Mouse (Mus musculus): ENCODE measurements around the gene Ap3s2.

Ap3s2 gene

GRCm38 (mm10) chr7:79920344-79920983 lies at the start of gene Ap3s2:
Gene Ap3s2, minus strand, starts transcription at chr7:79920649.
- DNase-seq = peak; percentile 87 to 92

GRCm38 (mm10) chr7:79968326-79968725 lies 47.9 kb upstream of the Ap3s2 start:
- no peak for DNase-seq

GRCm38 (mm10) chr7:79961600-79961999 lies 41.2 kb upstream of the Ap3s2 start:
- DNase-seq = no peak

GRCm38 (mm10) chr7:79956131-79956530 lies 35.7 kb upstream of the Ap3s2 start:
- no peak for DNase-seq

- DNase-seq = no peak
Observed at GRCm38 (mm10) chr7:79954890-79955289, 34.4 kb upstream of the Ap3s2 start.

GRCm38 (mm10) chr7:79951038-79951437 lies 30.6 kb upstream of the Ap3s2 start:
- no peak for DNase-seq

GRCm38 (mm10) chr7:79950236-79950635 lies 29.8 kb upstream of the Ap3s2 start:
- no peak for DNase-seq

- DNase-seq = peak; percentile 77 to 81
Observed at GRCm38 (mm10) chr7:79935511-79936205, 15.2 kb upstream of the Ap3s2 start.

- DNase-seq = peak; percentile 74 to 79
Observed at GRCm38 (mm10) chr7:79934862-79935510, 14.5 kb upstream of the Ap3s2 start, which contains the start of gene Arpin. Gene Arpin, minus strand, starts transcription at chr7:79935359.

- DNase-seq = no peak
Observed at GRCm38 (mm10) chr7:79934461-79934860, 14.0 kb upstream of the Ap3s2 start.

- DNase-seq = no peak
Observed at GRCm38 (mm10) chr7:79928516-79929052, 8.1 kb upstream of the Ap3s2 start.

- DNase-seq = peak; percentile 22 to 33
Observed at GRCm38 (mm10) chr7:79914556-79914955, 5.9 kb downstream of the Ap3s2 start.

GRCm38 (mm10) chr7:79907356-79907755 lies 13.1 kb downstream of the Ap3s2 start:
- no peak for DNase-seq

GRCm38 (mm10) chr7:79906914-79907313 lies 13.5 kb downstream of the Ap3s2 start:
- no peak for DNase-seq

GRCm38 (mm10) chr7:79905193-79905592 lies 15.3 kb downstream of the Ap3s2 start:
- no peak for DNase-seq

GRCm38 (mm10) chr7:79903160-79903792 lies 17.2 kb downstream of the Ap3s2 start:
- no peak for DNase-seq

- no peak for DNase-seq
Observed at GRCm38 (mm10) chr7:79900753-79901152, 19.7 kb downstream of the Ap3s2 start.

- peak in 1 of 2 experiments; percentile 23 for DNase-seq
Observed at GRCm38 (mm10) chr7:79895225-79895624, 25.2 kb downstream of the Ap3s2 start.

GRCm38 (mm10) chr7:79894790-79895189 lies 25.7 kb downstream of the Ap3s2 start:
- no peak for DNase-seq

- no peak for DNase-seq
Observed at GRCm38 (mm10) chr7:79892576-79893428, 27.6 kb downstream of the Ap3s2 start.

GRCm38 (mm10) chr7:79890436-79891221 lies 29.8 kb downstream of the Ap3s2 start:
- DNase-seq = peak; percentile 56 to 59
